Mouse (Mus musculus) liver, embryonic 13.5 days (tissue): ENCODE measurements around the gene Ndufs1. TPM values are rescaled to one million over a fixed set of nuclear protein-coding genes. Genes with fewer than 3 reads are reported as not detected.

Source experiments
- ATAC-seq: fragments of 200-750 bp; cut with Nextera tagmentation; 2 replicates; pipeline ENCODE4 v1.8.0; 2017; ENCODE audit warnings: low read depth, mild to moderate bottlenecking, moderate number of reproducible peaks, moderate library complexity
- DNase-seq: peaks from one replicate; pipeline ENCODE4 v3.0.0; 2022
- H3K27ac ChIP-seq: fragments of 300-500 bp; sonication (generic); 2 replicates; pipeline ENCODE4 v1.5.1; 2015; ENCODE audit warnings: moderate library complexity, mild to moderate bottlenecking, inconsistent platforms
- H3K27me3 ChIP-seq: fragments of 300-500 bp; sonication (generic); 2 replicates; pipeline ENCODE4 v1.6.1; 2015; ENCODE audit warnings: mild to moderate bottlenecking, inconsistent platforms
- H3K36me3 ChIP-seq: fragments of 300-500 bp; sonication (generic); 2 replicates; pipeline ENCODE4 v1.6.1; 2015; ENCODE audit warnings: mild to moderate bottlenecking, inconsistent platforms
- H3K4me1 ChIP-seq: fragments of 300-500 bp; sonication (generic); replicated peaks from 2 replicates; pipeline ENCODE4 v1.6.1; 2015; ENCODE audit warnings: inconsistent platforms
- H3K4me2 ChIP-seq: fragments of 300-500 bp; sonication (generic); 2 replicates; pipeline ENCODE4 v1.6.1; 2015; ENCODE audit warnings: inconsistent platforms, mild to moderate bottlenecking, moderate library complexity
- H3K4me3 ChIP-seq: fragments of 300-500 bp; sonication (generic); replicated peaks from 2 replicates; pipeline ENCODE4 v1.5.1; 2015; ENCODE audit warnings: mild to moderate bottlenecking, inconsistent platforms
- H3K9ac ChIP-seq: fragments of 300-500 bp; sonication (generic); 2 replicates; pipeline ENCODE4 v1.6.1; 2015; ENCODE audit warnings: mild to moderate bottlenecking, inconsistent platforms
- H3K9me3 ChIP-seq: fragments of 300-500 bp; sonication (generic); replicated peaks from 2 replicates; pipeline ENCODE4 v1.6.1; 2016; ENCODE audit warnings: inconsistent platforms
- WGBS: fragments of 180-500 bp; shearing (Covaris S2); methylation state at CpG from one replicate; pipeline ENCODE4 v1.1.7; 2015; ENCODE audit not compliant: insufficient replicate concordance; 5-methylcytosine and 5-hydroxymethylcytosine counted together
- polyA plus RNA-seq: library from polyadenylated mRNA; unstranded; fragments of >200 nt; fragmentation: Nextera tagmentation; extraction: Ambion mirVana; gene quantifications from 2 replicates; pipeline ENCODE4 v1.2.1, GENCODE M21; 2015

Gene Ndufs1
- polyA plus RNA-seq, 1 experiment from 2014 or later, result 120 TPM

GRCm38 (mm10) chr1:63115096-63115495 lies 61.5 kb downstream of the Ndufs1 start:
- Histone ChIP-seq H3K9me3 (no peaks in the 10 kb centered on the region), H3K4me2 (peak overlapping the region; percentile 87), H3K4me1 (peaks cover 56% of the 10 kb centered on the region), H3K27ac (peak overlapping the region; percentile 96), H3K4me3 (peak overlapping the region; percentile 88), H3K36me3 (peaks cover 28% of the 10 kb centered on the region), H3K9ac (peak overlapping the region; percentile 98), H3K27me3 (no peaks in the 10 kb centered on the region)
- DNase-seq (no peak), ATAC-seq (no peak)
- 8% methylated on average over 4 of the region's 4 CpGs for WGBS

- Histone ChIP-seq H3K36me3 (peaks cover 21% of the 10 kb centered on the region), H3K4me2 (peak within 1 kb of the TSS; percentile 87), H3K27ac (peak within 1 kb of the TSS; percentile 96), H3K4me3 (peak within 1 kb of the TSS; percentile 88), H3K4me1 (peaks cover 51% of the 10 kb centered on the region), H3K27me3 (no peaks in the 10 kb centered on the region), H3K9ac (peak within 1 kb of the TSS; percentile 98), H3K9me3 (no peaks in the 10 kb centered on the region)
- peak; percentile 83 for ATAC-seq
- WGBS, result 0% methylated on average over 28 of the region's 42 CpGs
- peak; percentile 73 for DNase-seq
These were observed 62.4 kb downstream of the Ndufs1 start, which contains the start of gene Ino80d for GRCm38 (mm10) chr1:63114136-63114781. TSS of gene Ino80d (minus strand) at chr1:63114667.

- Histone ChIP-seq H3K27me3 (no peaks in the 10 kb centered on the region), H3K36me3 (peaks cover 20% of the 10 kb centered on the region), H3K27ac (peak overlapping the region; percentile 96), H3K9me3 (no peaks in the 10 kb centered on the region), H3K4me3 (peak overlapping the region; percentile 88), H3K4me2 (peak overlapping the region; percentile 87), H3K9ac (peak overlapping the region; percentile 98), H3K4me1 (peaks cover 52% of the 10 kb centered on the region)
- WGBS, result under 1% methylated on average over 51 of the region's 92 CpGs
- ATAC-seq, result peak; percentile 78
- DNase-seq, result peak; percentile 67
These were observed 63.1 kb downstream of the Ndufs1 start for GRCm38 (mm10) chr1:63113274-63114135.

GRCm38 (mm10) chr1:63112865-63113261 lies 63.8 kb downstream of the Ndufs1 start:
- H3K9ac ChIP-seq, result peak overlapping the region; percentile 98
- no peaks in the 10 kb centered on the region for H3K9me3 ChIP-seq
- H3K4me2 ChIP-seq, result peak overlapping the region; percentile 87
- H3K27me3 ChIP-seq, result no peaks in the 10 kb centered on the region
- peak overlapping the region; percentile 88 for H3K4me3 ChIP-seq
- peaks cover 52% of the 10 kb centered on the region for H3K4me1 ChIP-seq
- DNase-seq (peak; percentile 27), ATAC-seq (peak; percentile 34)
- 2% methylated on average over 11 of the region's 11 CpGs for WGBS
- peaks cover 14% of the 10 kb centered on the region for H3K36me3 ChIP-seq
- H3K27ac ChIP-seq, result peak overlapping the region; percentile 96

- no peak for DNase-seq
- WGBS, result 42% methylated on average over 8 of the region's 8 CpGs
These were observed 64.3 kb downstream of the Ndufs1 start for GRCm38 (mm10) chr1:63112151-63112864.

GRCm38 (mm10) chr1:63110536-63111285 lies 65.9 kb downstream of the Ndufs1 start:
- 56% methylated on average over 7 of the region's 7 CpGs for WGBS

More at GRCm38 (mm10) chr1:63112151-63112864, 64.3 kb downstream of the Ndufs1 start:
- H3K4me1 ChIP-seq, result peaks cover 54% of the 10 kb centered on the region
- no peaks in the 10 kb centered on the region for H3K9me3 ChIP-seq
- H3K36me3 ChIP-seq, result peaks cover 13% of the 10 kb centered on the region
- peak overlapping the region; percentile 87 for H3K4me2 ChIP-seq
- peak overlapping the region; percentile 88 for H3K4me3 ChIP-seq
- ATAC-seq, result no peak
- H3K27ac ChIP-seq, result peak overlapping the region; percentile 96
- H3K9ac ChIP-seq, result peak overlapping the region; percentile 98
- no peaks in the 10 kb centered on the region for H3K27me3 ChIP-seq

GRCm38 (mm10) chr1:63107614-63108327 lies 68.9 kb downstream of the Ndufs1 start:
- no peak overlapping the region for H3K27ac ChIP-seq
- H3K4me1 ChIP-seq, result peaks cover 35% of the 10 kb centered on the region
- no peaks in the 10 kb centered on the region for H3K27me3 ChIP-seq
- peaks cover 29% of the 10 kb centered on the region for H3K36me3 ChIP-seq
- H3K9ac ChIP-seq, result no peak overlapping the region
- DNase-seq, result no peak
- no peaks in the 10 kb centered on the region for H3K9me3 ChIP-seq
- H3K4me3 ChIP-seq, result no peak overlapping the region
- 60% methylated on average over 6 of the region's 6 CpGs for WGBS
- no peak overlapping the region for H3K4me2 ChIP-seq
- no peak for ATAC-seq

More at GRCm38 (mm10) chr1:63110536-63111285, 65.9 kb downstream of the Ndufs1 start:
- Histone ChIP-seq H3K4me2 (no peak overlapping the region), H3K27me3 (no peaks in the 10 kb centered on the region), H3K4me1 (peaks cover 38% of the 10 kb centered on the region), H3K36me3 (peaks cover 11% of the 10 kb centered on the region), H3K4me3 (no peak overlapping the region), H3K27ac (peak overlapping the region; percentile 23; the same call in 1 of the 2 replicates), H3K9ac (no peak overlapping the region), H3K9me3 (no peaks in the 10 kb centered on the region)
- DNase-seq, result peak; percentile 31
- ATAC-seq, result no peak

- DNase-seq (no peak), ATAC-seq (no peak)
- WGBS, result 79% methylated on average over 12 of the region's 12 CpGs
- Histone ChIP-seq H3K4me2 (no peak overlapping the region), H3K4me1 (peaks cover 4% of the 10 kb centered on the region), H3K36me3 (peaks cover 66% of the 10 kb centered on the region), H3K27me3 (no peaks in the 10 kb centered on the region), H3K9me3 (no peaks in the 10 kb centered on the region), H3K27ac (no peak overlapping the region), H3K4me3 (no peak overlapping the region), H3K9ac (no peak overlapping the region)
These were observed 73.7 kb downstream of the Ndufs1 start for GRCm38 (mm10) chr1:63102758-63103451.

GRCm38 (mm10) chr1:63100196-63100595 lies 76.4 kb downstream of the Ndufs1 start:
- Histone ChIP-seq H3K27ac (no peak overlapping the region), H3K27me3 (no peaks in the 10 kb centered on the region), H3K9ac (no peak overlapping the region), H3K4me3 (no peak overlapping the region), H3K4me2 (no peak overlapping the region), H3K4me1 (no peaks in the 10 kb centered on the region), H3K36me3 (peaks cover 79% of the 10 kb centered on the region), H3K9me3 (no peaks in the 10 kb centered on the region)
- no peak for DNase-seq
- no peak for ATAC-seq
- WGBS, result 83% methylated on average over 8 of the region's 8 CpGs
